ENCODE assay signal across 8 mouse cellular contexts in genomic region chr16:30009521-30010186, GRCm38 (mm10). TPM values are rescaled to one million over a fixed set of nuclear protein-coding genes. Genes with fewer than 3 reads are reported as not detected.
DNase-seq lines count a peak whose midpoint lies in the region; ATAC-seq and TF ChIP-seq lines count a peak whose summit lies in the region.

No protein-coding gene starts in this region.

- peak; percentile 25 to 37 for DNase-seq in right cerebral cortex, postnatal 10 days (ENCODE audit: low spot score in 2 of 2)
- DNase-seq in right cerebral cortex, adult 18-20 months = no peak
- peak; percentile 47 for DNase-seq in embryo, embryonic 11 days
- DNase-seq in lung, postnatal 10 days = peak; percentile 68
- DNase-seq in stomach, postnatal 0 days (ENCODE audit: low spot score) = peak; percentile 76

- peaks cover 18% of the 10 kb centered on the region for H3K27me3 ChIP-seq in heart, embryonic 13.5 days (replicated peaks)
- H3K27me3 ChIP-seq in kidney, embryonic 16.5 days (ENCODE audit: insufficient read depth, low read length) = peaks cover 16% of the 10 kb centered on the region
- H3K27me3 ChIP-seq in stomach, postnatal 0 days (ENCODE audit: control insufficient read depth, insufficient read depth, low read length) = no peaks in the 10 kb centered on the region

- TF ChIP-seq EP300 in stomach, postnatal 0 days (optimal IDR thresholded peaks at IDR 0.05) = no peak

- no peaks in the 10 kb centered on the region for H3K9me3 ChIP-seq in heart, embryonic 13.5 days
- H3K9me3 ChIP-seq in kidney, embryonic 16.5 days (ENCODE audit: low read length) = no peaks in the 10 kb centered on the region
- no peaks in the 10 kb centered on the region for H3K9me3 ChIP-seq in stomach, postnatal 0 days (ENCODE audit: control insufficient read depth, low read length)

- H3K4me2 ChIP-seq in heart, embryonic 13.5 days = peak overlapping the region; percentile 93
- peak overlapping the region; percentile 65 for H3K4me2 ChIP-seq in kidney, embryonic 16.5 days (replicated peaks; ENCODE audit: low read depth, low read length)
- peak overlapping the region; percentile 93 for H3K4me2 ChIP-seq in stomach, postnatal 0 days (replicated peaks; ENCODE audit: low read depth)

- no peak for ATAC-seq in heart, embryonic 13.5 days (ENCODE audit: extremely low read depth, insufficient number of reproducible peaks, low FRiP score, low TSS enrichment)
- ATAC-seq in kidney, embryonic 16.5 days (ENCODE audit: low FRiP score, low TSS enrichment) = no peak
- peak; percentile 66 for ATAC-seq in stomach, postnatal 0 days (ENCODE audit: low FRiP score, low TSS enrichment)
- no peak for ATAC-seq in erythroblast, adult 5-6 weeks (replicated peaks; ENCODE audit: low FRiP score, poor library complexity, severe bottlenecking)

- H3K36me3 ChIP-seq in heart, embryonic 13.5 days = no peaks in the 10 kb centered on the region
- no peaks in the 10 kb centered on the region for H3K36me3 ChIP-seq in kidney, embryonic 16.5 days (ENCODE audit: insufficient read depth, low read length)
- H3K36me3 ChIP-seq in stomach, postnatal 0 days (ENCODE audit: control insufficient read depth, insufficient read depth, low read length) = no peaks in the 10 kb centered on the region

- TF ChIP-seq CTCF in stomach, postnatal 0 days (IDR thresholded peaks at IDR 0.05; ENCODE audit: low read depth) = no peak

- H3K4me3 ChIP-seq in heart, embryonic 13.5 days = peak overlapping the region; percentile 62
- peak overlapping the region; percentile 47 for H3K4me3 ChIP-seq in kidney, embryonic 16.5 days (ENCODE audit: low read length)
- peak overlapping the region; percentile 42 for H3K4me3 ChIP-seq in stomach, postnatal 0 days (ENCODE audit: low read depth, low read length)

- H3K9ac ChIP-seq in heart, embryonic 13.5 days = peak overlapping the region; percentile 85
- H3K9ac ChIP-seq in kidney, embryonic 16.5 days (replicated peaks; ENCODE audit: low read length) = peak overlapping the region; percentile 67
- H3K9ac ChIP-seq in stomach, postnatal 0 days (ENCODE audit: low read length) = peak overlapping the region; percentile 67

- peak overlapping the region; percentile 97 for H3K27ac ChIP-seq in heart, embryonic 13.5 days (replicated peaks)
- H3K27ac ChIP-seq in kidney, embryonic 16.5 days (ENCODE audit: low read length) = peak overlapping the region; percentile 89
- peak overlapping the region; percentile 93 for H3K27ac ChIP-seq in stomach, postnatal 0 days (replicated peaks)

- H3K4me1 ChIP-seq in heart, embryonic 13.5 days = peaks cover 43% of the 10 kb centered on the region
- peaks cover 24% of the 10 kb centered on the region for H3K4me1 ChIP-seq in kidney, embryonic 16.5 days (ENCODE audit: insufficient read depth, low read length)
- 0 out of 2 replicates have a peak, but pooled peaks cover 3% of the 10 kb centered on the region for H3K4me1 ChIP-seq in stomach, postnatal 0 days (replicated peaks; ENCODE audit: control insufficient read depth, insufficient read depth)

- 17% methylated on average over 17 of the region's 17 CpGs for WGBS in heart, embryonic 13.5 days
- 10% methylated on average over 17 of the region's 17 CpGs for WGBS in kidney, embryonic 16.5 days
- 14% methylated on average over 17 of the region's 17 CpGs for WGBS in stomach, postnatal 0 days

RNA-seq across cellular contexts. Expression of gene Hes1, which starts 54.5 kb away (rescaled TPM):
- 19.9 and 21.4 TPM in 2 replicates for polyA plus RNA-seq in heart, embryonic 13.5 days (2015; fragmentation: Nextera tagmentation; extraction: Ambion mirVana)
- 45.5 and 45.7 TPM in 2 replicates for polyA plus RNA-seq in kidney, embryonic 16.5 days (2015; fragmentation: Nextera tagmentation; extraction: Ambion mirVana)
- 66.2 and 73.1 TPM in 2 replicates for polyA plus RNA-seq in stomach, postnatal 0 days (2015; fragmentation: Nextera tagmentation; extraction: Ambion mirVana)
- not detected in 2 replicates for total RNA-seq in erythroblast, adult 5-6 weeks (2015; ENCODE audit: low replicate concordance)
- total RNA-seq in erythroblast, adult 5-6 weeks (2017; ENCODE audit: low replicate concordance) = 0.26 and 10.9 TPM in 2 replicates
